Mouse (Mus musculus) cortical plate, adult 2 months (tissue): ENCODE measurements around the gene Polr3e.

Experiments
- CTCF ChIP-seq: fragments of 200-500 bp; IDR thresholded peaks from 2 replicates; pipeline ENCODE4 v1.5.1; 2011; ENCODE audit warnings: mild to moderate bottlenecking, control low read depth, low read length; ENCODE audit not compliant: insufficient read depth; ENCODE audit errors: extremely low read depth
- POLR2A ChIP-seq: fragments of 200-500 bp; IDR thresholded peaks from 2 replicates; pipeline ENCODE4 v1.6.1; 2011; ENCODE audit warnings: mild to moderate bottlenecking, low read length, control low read depth; ENCODE audit not compliant: insufficient read depth; ENCODE audit errors: extremely low read depth

DNA sequence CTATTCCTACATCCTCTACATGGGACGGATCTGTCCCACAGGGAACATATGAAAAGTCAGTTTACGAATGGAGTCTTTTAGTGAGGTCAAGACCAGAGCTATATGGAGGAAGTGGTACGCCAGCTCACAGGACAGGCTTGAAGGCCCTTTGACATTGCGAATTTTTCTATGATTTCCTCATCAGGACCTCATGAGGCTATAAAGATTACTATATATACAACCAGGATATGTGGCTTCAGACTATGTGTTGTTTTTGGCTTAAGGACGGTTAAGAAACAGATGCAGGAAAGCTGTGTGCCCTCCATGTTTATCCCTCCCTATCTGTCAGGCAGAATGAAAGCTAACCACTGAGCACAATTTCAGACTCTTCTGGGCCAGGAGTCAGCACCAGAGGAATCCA is 45.6 kb downstream of the Polr3e start:
- TF ChIP-seq POLR2A = no peak
- no peak for TF ChIP-seq CTCF
